Mouse (Mus musculus) C2C12 (cell line): ENCODE measurements around the gene Htr5a. TPM values are rescaled to one million over a fixed set of nuclear protein-coding genes. Genes with fewer than 3 reads are reported as not detected.

Experiments
- H3K27me3 ChIP-seq: one replicate; pipeline ENCODE4 v1.6.1; 2011; ENCODE audit not compliant: control insufficient read depth, insufficient read depth, insufficient read length
- H3K36me3 ChIP-seq: one replicate; pipeline ENCODE4 v1.6.1; 2011; ENCODE audit not compliant: control insufficient read depth, insufficient read depth
- H3K4me3 ChIP-seq: one replicate; pipeline ENCODE4 v1.5.1; 2011; ENCODE audit warnings: mild to moderate bottlenecking, control low read depth; ENCODE audit not compliant: poor library complexity, insufficient read depth, severe bottlenecking
- H3K79me2 ChIP-seq: one replicate; pipeline ENCODE4 v1.6.1; 2011; ENCODE audit not compliant: control insufficient read depth, insufficient read depth
- H3K79me3 ChIP-seq: one replicate; pipeline ENCODE4 v1.6.1; 2011; ENCODE audit warnings: low read depth, control low read depth
- H3ac ChIP-seq: one replicate; pipeline ENCODE3; 2011; ENCODE audit warnings: low read depth; ENCODE audit not compliant: control insufficient read depth, insufficient read length
- CEBPB ChIP-seq: IDR thresholded peaks from one replicate; pipeline ENCODE4 v1.6.1; 2011; ENCODE audit warnings: low read depth, mild to moderate bottlenecking, control low read depth, moderate library complexity
- CTCF ChIP-seq: IDR thresholded peaks from one replicate; pipeline ENCODE4 v1.5.1; 2011; ENCODE audit not compliant: control insufficient read depth, insufficient read depth, insufficient read length
- FOSL1 ChIP-seq: IDR thresholded peaks from one replicate; pipeline ENCODE4 v1.8.0; 2011; ENCODE audit warnings: mild to moderate bottlenecking, low read length; ENCODE audit not compliant: poor library complexity, insufficient read depth, severe bottlenecking
- MAX ChIP-seq: IDR thresholded peaks from one replicate; pipeline ENCODE4 v1.6.1; 2011; ENCODE audit warnings: mild to moderate bottlenecking, control low read depth
- MYOD1 ChIP-seq: IDR thresholded peaks from one replicate; pipeline ENCODE4 v1.6.1; 2011; ENCODE audit warnings: low read depth; ENCODE audit not compliant: control insufficient read depth, insufficient read length
- MYOG ChIP-seq: IDR thresholded peaks from one replicate; pipeline ENCODE4 v1.6.1; 2011; ENCODE audit not compliant: control insufficient read depth, insufficient read length; ENCODE audit errors: extremely low read depth
- USF1 ChIP-seq: IDR thresholded peaks from one replicate; pipeline ENCODE4 v1.6.1; 2011; ENCODE audit warnings: low read depth, mild to moderate bottlenecking, control low read depth, moderate library complexity
- polyA plus RNA-seq: library from polyadenylated mRNA; unstranded; fragments of >200 nt; fragmentation: generic; extraction: Trizol; gene quantifications from one replicate; pipeline ENCODE4 v1.2.1, GENCODE M21; 2012; ENCODE audit warnings: missing spikeins

The Htr5a gene
- polyA plus RNA-seq, 1 experiment = not detected

DNA sequence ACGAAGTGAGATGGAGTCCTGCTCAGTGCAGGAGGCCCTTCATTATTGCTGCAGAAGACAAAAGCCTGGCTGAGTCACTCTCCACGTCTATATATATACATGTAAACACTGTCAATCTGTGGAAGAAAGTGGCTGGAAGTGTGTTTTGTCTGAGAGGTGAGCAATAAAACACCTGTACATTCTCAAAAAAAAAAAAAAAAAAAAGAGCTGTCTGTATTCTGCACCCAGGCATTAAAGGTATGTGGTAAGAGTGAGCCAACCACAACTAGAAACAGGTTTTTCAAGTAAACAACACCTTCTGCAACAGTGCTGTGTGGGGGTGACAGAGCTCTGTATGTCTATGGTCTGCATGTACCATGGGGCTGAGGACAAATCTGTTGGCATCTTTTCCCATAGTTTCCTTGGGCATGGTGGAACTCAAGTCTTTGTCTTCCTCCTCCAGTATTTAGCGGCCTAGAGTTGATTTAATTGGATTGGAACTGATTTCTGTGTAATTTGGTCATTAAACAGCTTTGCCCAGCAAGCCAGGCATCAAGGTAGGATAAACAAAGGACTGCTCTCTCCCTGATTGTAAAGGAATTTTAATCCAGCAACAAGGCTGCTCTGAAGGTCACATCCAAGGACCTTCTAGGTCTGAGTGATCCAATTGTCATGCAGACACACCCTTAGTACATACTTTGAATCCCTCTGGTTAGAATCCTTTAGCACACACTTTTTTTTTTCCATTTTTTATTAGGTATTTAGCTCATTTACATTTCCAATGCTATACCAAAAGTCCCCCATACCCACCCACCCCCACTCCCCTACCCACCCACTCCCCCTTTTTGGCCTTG lies 22.9 kb upstream of the Htr5a start:
- Histone ChIP-seq H3K36me3 (no peaks in the 10 kb centered on the region), H3K79me3 (no peaks in the 10 kb centered on the region), H3K79me2 (no peaks in the 10 kb centered on the region), H3ac (no peak overlapping the region), H3K27me3 (no peaks in the 10 kb centered on the region), H3K4me3 (no peak overlapping the region)
- TF ChIP-seq USF1 (no peak), MAX (no peak), CEBPB (no peak)

DNA sequence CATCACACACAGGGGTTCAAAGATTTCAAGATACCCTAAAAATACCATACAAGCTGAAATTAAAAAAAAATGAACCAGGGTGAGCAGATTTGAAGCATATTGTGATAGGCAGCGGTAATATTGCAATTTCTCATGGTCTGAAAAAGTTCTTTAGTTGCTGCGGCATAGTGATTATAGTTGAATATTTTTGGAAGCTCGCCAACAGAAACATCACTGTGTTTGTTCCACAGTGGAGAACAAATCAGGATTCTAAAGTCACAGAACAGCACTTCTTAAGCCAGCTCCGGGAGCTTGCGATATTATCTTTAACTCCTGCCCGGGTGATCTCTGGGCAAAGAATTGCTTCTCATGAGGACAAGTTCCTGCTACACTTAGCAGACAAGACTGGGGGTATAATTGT lies 20.8 kb upstream of the Htr5a start:
- Histone ChIP-seq H3K27me3 (no peaks in the 10 kb centered on the region), H3ac (no peak overlapping the region), H3K36me3 (no peaks in the 10 kb centered on the region), H3K79me3 (no peaks in the 10 kb centered on the region), H3K4me3 (no peak overlapping the region), H3K79me2 (no peaks in the 10 kb centered on the region)
- no peak for TF ChIP-seq CTCF

DNA sequence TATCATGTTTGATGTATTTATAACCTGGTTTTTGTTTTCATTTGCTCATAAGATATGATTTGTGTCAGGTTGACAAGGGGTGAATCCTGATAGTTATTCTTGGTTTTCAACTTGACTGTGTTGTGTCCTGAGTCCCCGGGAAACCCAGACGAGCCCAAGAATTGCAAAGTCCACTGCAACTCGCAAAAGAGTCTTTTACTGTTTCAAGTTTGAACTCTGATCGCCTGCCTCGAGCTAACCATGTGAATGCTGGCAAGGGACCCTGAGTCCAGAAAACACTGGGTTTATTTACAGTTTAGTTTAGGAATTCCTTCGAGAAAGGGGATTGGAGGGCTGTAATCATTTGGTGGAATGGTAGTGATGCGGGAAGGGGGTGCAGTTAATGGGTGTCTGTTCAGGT lies 14.0 kb upstream of the Htr5a start:
- no peak overlapping the region for H3ac ChIP-seq
- no peak for TF ChIP-seq MAX
- TF ChIP-seq USF1 = no peak
- TF ChIP-seq CTCF = no peak
- TF ChIP-seq MYOG = no peak
- TF ChIP-seq FOSL1 = no peak

DNA sequence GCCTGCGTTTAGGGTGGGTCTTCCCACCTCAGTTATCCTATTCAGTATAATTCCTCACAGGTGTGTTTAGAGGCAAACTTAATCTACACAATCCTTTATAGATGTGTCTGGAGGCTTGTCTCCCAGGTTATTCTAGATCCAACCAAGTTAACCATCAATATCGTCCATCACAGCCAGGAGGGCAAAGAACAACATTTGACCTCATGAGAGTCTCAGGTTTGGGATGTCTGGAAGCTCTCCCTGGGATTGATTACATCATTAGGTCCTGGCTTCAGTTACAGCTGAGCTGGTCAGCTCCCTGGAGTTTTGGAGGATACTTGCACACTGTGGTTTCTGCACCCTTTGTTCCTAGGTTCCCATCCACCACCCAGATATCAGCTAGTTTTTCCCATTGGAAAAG lies 6.9 kb upstream of the Htr5a start:
- TF ChIP-seq CEBPB (no peak), FOSL1 (no peak), USF1 (no peak), CTCF (no peak), MYOD1 (no peak), MYOG (no peak), MAX (no peak)
- Histone ChIP-seq H3K4me3 (no peak overlapping the region), H3K79me3 (no peaks in the 10 kb centered on the region), H3K79me2 (no peaks in the 10 kb centered on the region), H3K27me3 (no peaks in the 10 kb centered on the region), H3ac (no peak overlapping the region), H3K36me3 (no peaks in the 10 kb centered on the region)

More for the DNA sequence above, 14.0 kb upstream of the Htr5a start:
- no peak overlapping the region for H3K4me3 ChIP-seq
- no peaks in the 10 kb centered on the region for H3K36me3 ChIP-seq
- H3K27me3 ChIP-seq = no peaks in the 10 kb centered on the region
- H3K79me2 ChIP-seq = no peaks in the 10 kb centered on the region
- no peaks in the 10 kb centered on the region for H3K79me3 ChIP-seq

DNA sequence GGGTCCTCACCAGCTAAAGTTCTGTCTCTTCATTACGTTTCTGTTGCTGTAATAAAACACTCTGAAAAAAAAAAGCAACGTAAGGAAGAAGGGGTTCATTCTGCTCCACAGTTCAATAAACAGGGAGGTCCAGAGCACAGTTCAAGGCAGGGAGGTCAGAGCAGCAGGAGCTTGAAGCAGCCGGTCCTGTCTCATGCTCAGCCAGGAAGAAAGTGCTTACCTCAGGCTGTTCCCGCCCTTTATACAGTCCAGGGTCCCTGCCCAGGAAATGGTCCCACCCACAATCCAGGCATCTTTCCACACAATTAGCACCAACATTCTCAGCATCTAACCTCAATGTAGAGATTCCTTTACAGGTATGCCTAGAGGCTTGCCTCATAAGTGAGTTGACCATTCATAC lies 3.9 kb upstream of the Htr5a start:
- Histone ChIP-seq H3K27me3 (peaks cover 13% of the 10 kb centered on the region), H3K79me2 (no peaks in the 10 kb centered on the region), H3ac (no peak overlapping the region), H3K36me3 (no peaks in the 10 kb centered on the region), H3K4me3 (no peak overlapping the region), H3K79me3 (no peaks in the 10 kb centered on the region)
- TF ChIP-seq MAX (no peak), CTCF (no peak), USF1 (no peak), CEBPB (no peak), MYOG (no peak), MYOD1 (no peak), FOSL1 (no peak)

DNA sequence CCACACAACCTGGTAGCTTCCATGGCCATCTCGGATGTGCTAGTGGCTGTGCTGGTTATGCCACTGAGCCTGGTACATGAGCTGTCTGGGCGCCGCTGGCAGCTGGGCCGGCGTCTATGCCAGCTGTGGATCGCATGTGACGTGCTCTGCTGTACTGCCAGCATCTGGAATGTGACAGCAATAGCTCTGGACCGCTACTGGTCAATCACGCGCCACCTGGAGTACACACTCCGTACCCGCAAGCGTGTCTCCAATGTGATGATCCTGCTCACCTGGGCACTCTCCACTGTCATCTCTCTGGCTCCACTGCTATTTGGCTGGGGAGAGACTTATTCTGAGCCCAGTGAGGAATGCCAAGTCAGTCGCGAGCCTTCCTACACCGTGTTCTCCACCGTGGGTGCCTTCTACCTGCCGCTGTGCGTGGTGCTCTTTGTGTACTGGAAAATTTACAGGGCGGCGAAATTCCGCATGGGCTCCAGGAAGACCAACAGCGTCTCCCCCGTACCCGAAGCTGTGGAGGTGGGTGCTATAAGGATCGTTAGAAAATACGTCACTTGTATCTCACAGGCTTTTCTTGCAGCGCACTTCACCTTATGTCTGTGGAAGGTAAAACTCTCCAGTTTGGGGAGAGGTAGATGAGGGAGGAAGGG lies 847 bp downstream of the Htr5a start:
- Histone ChIP-seq H3K27me3 (peaks cover 13% of the 10 kb centered on the region), H3K4me3 (no peak overlapping the region), H3K79me3 (no peaks in the 10 kb centered on the region), H3ac (no peak overlapping the region), H3K36me3 (no peaks in the 10 kb centered on the region), H3K79me2 (no peaks in the 10 kb centered on the region)
- TF ChIP-seq MYOG (no peak), CTCF (no peak), FOSL1 (no peak), USF1 (no peak), MAX (no peak), MYOD1 (no peak), CEBPB (no peak)
